Mouse (Mus musculus) cerebellum, adult 11 months (tissue): ENCODE results near the gene Mknk1.
A peak's percentile ranks its signal among the peaks of the same experiment; 100 is the strongest.

Experiments used
- DNase-seq: peaks from one replicate; pipeline ENCODE4 v3.0.0; 2022

The Mknk1 gene

DNA sequence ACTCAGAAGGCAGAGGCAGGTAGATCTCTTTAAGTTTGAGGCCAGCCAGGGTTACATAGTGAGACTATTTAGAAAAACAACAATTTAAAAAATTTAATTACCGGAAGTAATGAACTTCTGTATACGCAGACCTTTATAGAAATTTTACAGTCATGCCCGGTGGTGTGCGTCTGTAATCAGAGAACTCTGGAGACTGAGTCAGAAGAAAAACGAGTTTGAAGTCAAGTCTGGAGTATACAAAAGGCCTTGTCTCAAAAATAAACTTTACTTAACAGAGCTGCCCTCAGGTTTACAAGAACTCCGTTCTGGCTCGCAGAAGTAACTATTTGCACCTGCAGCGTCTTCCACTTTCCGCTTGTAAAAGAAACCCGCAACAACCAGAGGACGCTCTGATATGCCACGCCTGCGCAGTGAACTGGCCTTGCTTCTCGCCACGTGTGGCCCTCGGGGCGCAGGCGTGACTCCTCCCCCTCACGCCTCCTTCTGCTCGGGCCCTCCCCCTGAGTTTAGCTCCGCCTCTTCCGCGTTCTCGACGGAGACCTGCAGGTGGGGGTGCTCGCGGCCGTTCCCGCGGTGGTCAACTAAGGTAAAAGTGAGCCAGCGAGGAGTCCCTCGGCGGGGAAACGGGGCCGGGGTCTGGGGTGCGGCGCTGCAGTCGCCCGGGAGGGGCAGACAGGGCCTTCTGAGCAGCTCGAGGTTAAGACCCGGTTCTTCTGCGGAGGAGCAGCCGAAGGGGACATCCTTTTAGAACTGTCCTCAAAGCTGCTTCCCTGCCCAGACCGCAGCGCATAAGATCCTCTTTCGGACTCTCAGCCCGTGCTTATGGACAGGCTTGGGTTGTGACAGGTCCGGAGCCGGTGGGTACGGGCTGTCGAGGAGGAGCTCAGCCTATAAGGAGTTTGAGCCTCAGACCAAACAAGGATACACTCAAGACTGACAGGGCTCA is at the start of gene Mknk1:
TSS of gene Mknk1 (plus strand) at position 503 of the 946 bp plus-strand sequence.
- peak; percentile 89 for DNase-seq

DNA sequence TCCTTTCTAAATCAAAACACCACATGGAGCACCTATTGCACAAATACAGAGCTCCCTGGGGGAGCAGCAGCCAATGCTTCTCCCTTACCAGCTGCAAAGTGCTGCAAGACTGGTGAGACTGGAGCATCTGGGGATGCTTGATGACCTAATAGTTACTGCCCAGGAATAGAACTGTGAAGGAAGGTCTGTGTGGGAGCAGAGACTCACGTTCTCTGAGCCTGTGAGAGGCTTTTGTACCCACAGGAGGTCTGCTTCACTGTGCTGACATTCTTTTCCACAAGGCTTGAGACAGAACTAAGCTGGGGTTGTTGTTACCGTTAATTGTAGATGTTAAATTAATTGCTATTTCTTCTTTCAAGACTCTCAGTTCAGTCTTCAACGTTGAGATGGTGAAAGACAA is 48.1 kb upstream of the Mknk1 start:
- no peak for DNase-seq

DNA sequence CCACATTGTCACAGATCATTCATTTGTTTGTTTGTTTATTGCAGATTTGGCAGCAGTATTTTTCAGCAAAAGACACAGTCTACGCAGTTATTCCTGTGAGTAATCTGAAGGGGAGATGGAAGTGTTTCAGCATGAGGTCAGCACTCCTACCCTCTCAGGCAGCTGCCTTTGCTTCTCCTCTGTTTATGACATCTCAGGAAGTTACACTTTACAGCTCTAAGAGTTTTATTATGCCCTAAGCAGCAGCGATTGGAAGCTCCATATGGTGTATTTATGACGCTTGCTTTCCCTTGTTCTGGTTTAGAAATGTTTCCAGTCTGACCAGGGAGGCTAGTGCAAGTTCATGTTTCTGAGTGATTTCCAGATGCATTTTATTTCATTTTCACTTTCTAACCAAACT is 43.6 kb upstream of the Mknk1 start:
- no peak for DNase-seq

- no peak for DNase-seq
Measured at GRCm38 (mm10) chr4:115799981-115800380, 39.0 kb upstream of the Mknk1 start.

DNA sequence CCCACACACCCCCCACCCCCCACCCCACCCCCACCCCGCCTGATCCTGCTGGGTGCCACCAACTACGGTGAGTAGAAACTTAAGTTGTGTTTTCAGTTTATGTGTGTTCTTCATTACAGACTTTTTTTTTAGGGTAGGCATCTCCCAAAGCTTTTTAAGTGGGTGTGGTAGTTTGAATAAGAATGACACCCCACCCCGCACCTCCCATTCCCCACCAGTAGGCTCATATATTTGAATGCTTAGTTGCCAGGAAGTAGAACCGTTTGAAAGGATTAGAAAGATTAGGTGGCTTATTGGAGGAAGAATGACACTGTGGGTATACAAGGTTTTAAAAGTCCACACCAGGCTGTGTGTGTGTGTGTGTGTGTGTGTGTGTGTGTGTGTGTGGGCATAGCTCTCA is 26.7 kb upstream of the Mknk1 start:
- no peak for DNase-seq

DNA sequence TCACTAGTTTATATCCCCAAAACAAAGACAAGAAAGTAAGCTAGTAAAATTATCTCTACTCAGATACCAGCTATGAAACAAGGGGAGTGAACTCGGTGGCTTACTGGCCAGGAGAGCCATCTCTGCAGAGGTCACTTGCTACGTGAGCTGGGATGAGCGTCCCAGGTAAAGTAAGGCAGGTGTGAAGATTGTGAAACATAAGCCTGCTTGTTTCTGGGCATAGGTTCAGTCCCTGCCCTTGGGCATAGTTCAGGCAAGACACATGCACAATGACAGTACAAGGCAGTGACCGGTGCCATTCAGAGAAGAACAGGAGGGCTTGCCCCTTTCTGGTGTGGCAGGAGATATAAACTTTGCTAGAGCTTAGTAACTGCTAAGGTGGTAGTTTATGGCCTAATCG is 23.4 kb upstream of the Mknk1 start:
- DNase-seq: no peak

- no peak for DNase-seq
Measured at GRCm38 (mm10) chr4:115820199-115820598, 18.8 kb upstream of the Mknk1 start.

- DNase-seq: no peak
Measured at GRCm38 (mm10) chr4:115820944-115821343, 18.1 kb upstream of the Mknk1 start.

DNA sequence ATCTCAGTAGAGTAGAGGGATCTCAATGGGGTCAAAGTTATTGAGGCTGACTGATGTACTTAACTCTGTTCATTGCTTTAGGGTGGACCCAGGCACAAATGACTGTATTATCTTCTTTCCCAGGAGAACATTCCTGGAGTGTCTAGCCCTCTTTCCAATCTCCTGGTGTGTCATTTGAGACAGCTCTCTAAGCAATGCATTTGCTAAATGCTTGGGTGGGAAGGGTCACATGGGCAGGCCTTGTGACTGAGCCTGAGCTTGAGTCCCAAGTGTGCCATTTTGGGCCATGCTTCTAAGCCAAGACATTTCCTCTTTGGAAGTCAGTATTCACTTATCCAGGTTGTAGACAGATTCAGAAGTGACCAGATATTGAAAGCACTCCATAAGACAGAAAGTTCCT is 17.6 kb upstream of the Mknk1 start:
- DNase-seq: no peak

GRCm38 (mm10) chr4:115821928-115822327 is 17.1 kb upstream of the Mknk1 start:
- no peak for DNase-seq

DNA sequence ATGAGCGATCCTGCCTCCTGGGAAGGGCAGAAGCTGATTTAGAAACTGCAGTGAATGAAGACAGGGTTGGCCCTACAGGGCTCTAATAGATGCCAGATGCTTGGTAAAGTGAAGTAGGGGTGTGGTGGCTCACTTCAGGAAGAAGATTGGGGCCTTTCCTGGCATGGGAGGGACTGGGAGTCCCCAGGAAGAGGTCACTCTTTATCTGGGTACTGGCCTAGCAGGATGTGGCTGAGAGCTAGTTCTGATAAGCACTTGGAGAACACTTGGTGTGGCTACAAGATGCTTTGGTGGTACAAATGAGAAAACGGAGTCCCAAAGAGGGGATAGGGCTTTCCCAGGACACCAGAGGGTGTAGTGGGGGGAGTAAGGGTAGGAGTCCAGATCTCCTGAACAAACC is 14.8 kb upstream of the Mknk1 start:
- DNase-seq: no peak

GRCm38 (mm10) chr4:115825271-115825670 is 13.7 kb upstream of the Mknk1 start:
- no peak for DNase-seq

DNA sequence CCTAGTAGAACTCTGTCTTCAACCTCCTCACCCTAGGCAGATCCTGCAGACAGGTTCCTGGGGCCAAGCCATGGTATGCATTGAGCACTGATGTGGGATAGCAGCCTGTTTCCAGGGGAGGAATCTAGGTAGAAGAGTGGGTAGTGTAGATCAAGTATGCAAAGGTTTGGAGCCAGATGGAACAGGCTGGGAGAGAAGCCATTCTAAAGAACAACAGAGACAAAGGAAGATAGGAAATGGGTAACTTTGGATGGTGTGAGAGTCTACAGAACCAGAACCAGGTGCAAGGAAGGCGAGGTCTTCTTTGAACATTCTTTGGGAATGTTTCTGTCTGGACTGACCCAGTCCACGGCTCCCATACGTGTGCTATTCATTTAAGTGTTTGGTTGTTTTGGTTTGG is 11.9 kb upstream of the Mknk1 start:
- no peak for DNase-seq

- DNase-seq: no peak
Measured at GRCm38 (mm10) chr4:115827535-115827887, 11.5 kb upstream of the Mknk1 start.

DNA sequence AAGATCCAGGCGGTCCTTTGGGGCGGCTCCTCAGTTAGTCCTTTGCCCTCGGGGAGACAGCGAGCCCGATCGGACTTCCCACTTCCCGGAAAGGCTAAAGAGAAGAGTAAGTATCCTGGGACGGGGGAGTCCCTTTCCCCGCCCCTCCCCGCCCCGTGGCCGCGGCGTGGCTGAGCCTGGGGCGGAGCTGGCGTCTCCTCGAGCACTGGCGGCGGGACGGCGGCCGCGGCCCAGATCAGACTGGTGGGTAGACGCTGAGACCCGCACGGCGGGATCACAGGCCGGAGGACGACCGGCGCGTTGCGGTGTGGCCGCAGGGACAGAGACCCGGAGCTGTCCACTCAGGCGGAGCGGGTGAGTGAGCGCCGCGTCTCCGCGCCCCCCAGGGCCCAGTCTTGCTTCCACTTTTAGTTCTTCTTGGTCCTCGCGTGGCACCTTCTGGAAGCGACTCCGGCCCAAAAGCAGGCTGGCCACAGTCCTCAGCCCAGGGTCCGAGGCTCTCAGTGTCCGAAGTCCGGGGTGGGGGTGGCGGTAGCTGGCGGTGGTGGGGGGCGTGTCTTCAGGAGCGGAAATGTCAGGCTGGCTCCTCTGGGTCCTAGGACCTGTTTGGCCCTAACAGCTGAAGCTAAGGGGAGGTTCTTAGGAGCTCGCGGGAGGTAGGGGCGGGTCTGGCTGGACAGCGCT is 11.0 kb upstream of the Mknk1 start, which contains the start of gene Mob3c:
TSS of gene Mob3c (plus strand) at position 205 of the 684 bp plus-strand sequence.
- peak; percentile 53 for DNase-seq

- DNase-seq: no peak
Measured at GRCm38 (mm10) chr4:115828572-115828902, 10.5 kb upstream of the Mknk1 start.

- DNase-seq: no peak
Measured at GRCm38 (mm10) chr4:115830491-115830890, 8.5 kb upstream of the Mknk1 start.

GRCm38 (mm10) chr4:115831221-115831620 is 7.8 kb upstream of the Mknk1 start:
- no peak for DNase-seq

- DNase-seq: no peak
Measured at GRCm38 (mm10) chr4:115832040-115832439, 7.0 kb upstream of the Mknk1 start.

- no peak for DNase-seq
Measured at GRCm38 (mm10) chr4:115835576-115835975, 3.4 kb upstream of the Mknk1 start.

GRCm38 (mm10) chr4:115838196-115838595 is 802 bp upstream of the Mknk1 start:
- no peak for DNase-seq

- DNase-seq: no peak
Measured at GRCm38 (mm10) chr4:115839956-115840355, 958 bp downstream of the Mknk1 start.

- no peak for DNase-seq
Measured at GRCm38 (mm10) chr4:115840842-115841241, 1.8 kb downstream of the Mknk1 start.

- no peak for DNase-seq
Measured at GRCm38 (mm10) chr4:115846656-115847055, 7.7 kb downstream of the Mknk1 start.
